Mouse (Mus musculus) forebrain, embryonic 10.5 days (tissue): ENCODE data around the gene Edf1. TPM values are rescaled to one million over a fixed set of nuclear protein-coding genes. Genes with fewer than 3 reads are reported as not detected.
A peak's percentile ranks its signal among the peaks of the same experiment; 100 is the strongest.
"Not testable (repeated sequence)": the region's sequence is repeated elsewhere in the genome, so short reads cannot be mapped to it uniquely, and the experiment has no call there.

ENCODE experiments used
- DNase-seq: peaks from one replicate; pipeline ENCODE4 v3.0.0-alpha.2; 2017; ENCODE audit warnings: low spot score; ENCODE audit errors: extremely low spot score
- H3K27ac ChIP-seq: fragments of 300-500 bp; sonication (generic); 2 replicates; pipeline ENCODE4 v1.5.1; 2016; ENCODE audit warnings: mild to moderate bottlenecking
- H3K27me3 ChIP-seq: fragments of 300-500 bp; sonication (generic); 2 replicates; pipeline ENCODE4 v1.6.1; 2016; ENCODE audit warnings: mild to moderate bottlenecking; ENCODE audit not compliant: poor library complexity, severe bottlenecking
- H3K36me3 ChIP-seq: fragments of 300-500 bp; sonication (generic); replicated peaks from 2 replicates; pipeline ENCODE4 v1.6.1; 2016; ENCODE audit warnings: mild to moderate bottlenecking, moderate library complexity
- H3K4me1 ChIP-seq: fragments of 300-500 bp; sonication (generic); 2 replicates; pipeline ENCODE4 v1.6.1; 2016
- H3K4me3 ChIP-seq: fragments of 300-500 bp; sonication (generic); 2 replicates; pipeline ENCODE4 v1.5.1; 2016; ENCODE audit warnings: mild to moderate bottlenecking, moderate library complexity
- H3K9me3 ChIP-seq: fragments of 300-500 bp; sonication (generic); 2 replicates; pipeline ENCODE4 v1.6.1; 2016; ENCODE audit warnings: mild to moderate bottlenecking, moderate library complexity
- WGBS: fragments of 180-500 bp; shearing (Covaris S2); methylation state at CpG from one replicate; pipeline ENCODE4 v1.1.7; 2016; 5-methylcytosine and 5-hydroxymethylcytosine counted together
- polyA plus RNA-seq: library from polyadenylated mRNA; unstranded; fragments of >200 nt; fragmentation: Nextera tagmentation; extraction: Ambion mirVana; gene quantifications from 2 replicates; pipeline ENCODE4 v1.2.1, GENCODE M21; 2016

Edf1 gene
- polyA plus RNA-seq, 1 experiment from 2014 or later: 341 TPM

GRCm38 (mm10) chr2:25549021-25549991 is 8.3 kb upstream of the Edf1 start:
- peaks cover 8% of the 10 kb centered on the region; the same call in 1 of the 2 replicates for H3K36me3 ChIP-seq
- 78% methylated on average over 9 of the region's 9 CpGs for WGBS
- H3K4me1 ChIP-seq: peaks cover 24% of the 10 kb centered on the region

GRCm38 (mm10) chr2:25551186-25551585 is 6.5 kb upstream of the Edf1 start:
- no peaks in the 10 kb centered on the region for H3K36me3 ChIP-seq
- no peak overlapping the region for H3K4me3 ChIP-seq
- H3K9me3 ChIP-seq: no peaks in the 10 kb centered on the region
- WGBS: 36% methylated on average over 5 of the region's 5 CpGs
- H3K27ac ChIP-seq: no peak overlapping the region
- no peaks in the 10 kb centered on the region for H3K27me3 ChIP-seq
- no peak for DNase-seq
- H3K4me1 ChIP-seq: peaks cover 10% of the 10 kb centered on the region

More at GRCm38 (mm10) chr2:25549021-25549991, 8.3 kb upstream of the Edf1 start:
- no peak overlapping the region for H3K4me3 ChIP-seq
- H3K27ac ChIP-seq: no peak overlapping the region
- DNase-seq: no peak
- H3K27me3 ChIP-seq: no peaks in the 10 kb centered on the region
- no peaks in the 10 kb centered on the region for H3K9me3 ChIP-seq

GRCm38 (mm10) chr2:25553171-25553786 is 4.4 kb upstream of the Edf1 start:
- not testable (repeated sequence) for H3K27me3 ChIP-seq, H3K27ac ChIP-seq, H3K4me3 ChIP-seq, DNase-seq, H3K36me3 ChIP-seq, H3K9me3 ChIP-seq
- H3K4me1 ChIP-seq: peaks cover 14% of the 10 kb centered on the region
- WGBS: 82% methylated on average over 4 of the region's 4 CpGs

- DNase-seq, H3K4me3 ChIP-seq, H3K27ac ChIP-seq, H3K9me3 ChIP-seq, H3K27me3 ChIP-seq, H3K36me3 ChIP-seq: not testable (repeated sequence)
- WGBS: 46% methylated on average over 2 of the region's 2 CpGs
- peaks cover 25% of the 10 kb centered on the region for H3K4me1 ChIP-seq
Measured at GRCm38 (mm10) chr2:25555479-25555878, 2.2 kb upstream of the Edf1 start.

DNA sequence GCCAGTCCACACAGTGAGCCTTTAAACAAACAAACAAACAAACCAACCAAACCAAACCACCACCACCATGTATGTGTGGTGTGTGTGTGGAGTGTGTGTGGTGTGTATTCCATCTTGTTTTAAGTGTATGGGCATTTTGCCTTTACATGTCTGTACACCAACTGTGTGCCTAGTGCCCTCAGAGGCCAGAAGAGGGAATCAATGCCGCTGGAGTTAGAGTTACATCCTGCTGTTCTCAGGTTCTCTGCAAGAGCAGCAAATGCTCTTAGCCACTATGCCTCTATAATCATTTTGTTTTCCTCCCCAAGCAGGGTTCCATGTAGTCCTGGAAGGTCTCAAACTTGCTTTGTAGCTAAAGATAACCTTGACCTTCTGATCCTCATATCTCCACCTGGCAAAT is 1.4 kb upstream of the Edf1 start:
- no peak overlapping the region for H3K4me3 ChIP-seq
- H3K27ac ChIP-seq: no peak overlapping the region
- DNase-seq: no peak
- H3K4me1 ChIP-seq: peaks cover 25% of the 10 kb centered on the region
- 68% methylated on average over 1 of the region's 1 CpGs for WGBS
- no peaks in the 10 kb centered on the region for H3K9me3 ChIP-seq
- no peaks in the 10 kb centered on the region for H3K27me3 ChIP-seq
- peaks cover 16% of the 10 kb centered on the region for H3K36me3 ChIP-seq

GRCm38 (mm10) chr2:25557964-25558360 is 315 bp downstream of the Edf1 start:
- H3K9me3 ChIP-seq: no peaks in the 10 kb centered on the region
- H3K4me3 ChIP-seq: peak overlapping the region; percentile 98
- DNase-seq: no peak
- H3K36me3 ChIP-seq: peaks cover 32% of the 10 kb centered on the region
- H3K27ac ChIP-seq: peak overlapping the region; percentile 92
- WGBS: under 1% methylated on average over 24 of the region's 24 CpGs
- H3K27me3 ChIP-seq: no peaks in the 10 kb centered on the region
- peaks cover 25% of the 10 kb centered on the region for H3K4me1 ChIP-seq

DNA sequence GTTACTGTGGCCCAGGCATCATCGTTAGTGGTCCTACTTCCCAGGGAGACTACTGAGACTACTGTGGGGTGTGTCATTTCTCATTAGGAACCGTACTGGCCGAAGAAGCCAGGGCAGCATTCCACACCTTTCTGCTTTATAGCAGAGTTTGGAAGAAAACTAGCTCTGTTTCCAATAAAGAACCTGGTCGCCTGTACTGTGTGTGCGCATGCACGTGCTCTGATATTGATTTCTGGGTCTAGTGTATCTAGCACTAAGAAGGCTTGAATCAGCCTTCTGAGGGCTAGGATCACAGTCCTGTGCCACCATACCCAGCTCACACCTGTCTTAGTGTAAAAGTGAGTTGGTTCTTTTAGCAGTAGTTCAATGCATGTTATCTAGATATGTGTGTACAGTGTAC is 1.1 kb downstream of the Edf1 start:
- 88% methylated on average over 6 of the region's 6 CpGs for WGBS
- Histone ChIP-seq H3K4me3 (peak overlapping the region; percentile 98), H3K27me3 (no peaks in the 10 kb centered on the region), H3K27ac (no peak overlapping the region), H3K4me1 (peaks cover 25% of the 10 kb centered on the region), H3K9me3 (no peaks in the 10 kb centered on the region), H3K36me3 (peaks cover 40% of the 10 kb centered on the region)
- DNase-seq: no peak

GRCm38 (mm10) chr2:25560551-25560950 is 2.9 kb downstream of the Edf1 start:
- DNase-seq: no peak
- Histone ChIP-seq H3K4me1 (peaks cover 25% of the 10 kb centered on the region), H3K9me3 (no peaks in the 10 kb centered on the region), H3K27ac (no peak overlapping the region), H3K27me3 (no peaks in the 10 kb centered on the region), H3K36me3 (peaks cover 58% of the 10 kb centered on the region), H3K4me3 (no peak overlapping the region)
- 93% methylated on average over 8 of the region's 8 CpGs for WGBS

DNA sequence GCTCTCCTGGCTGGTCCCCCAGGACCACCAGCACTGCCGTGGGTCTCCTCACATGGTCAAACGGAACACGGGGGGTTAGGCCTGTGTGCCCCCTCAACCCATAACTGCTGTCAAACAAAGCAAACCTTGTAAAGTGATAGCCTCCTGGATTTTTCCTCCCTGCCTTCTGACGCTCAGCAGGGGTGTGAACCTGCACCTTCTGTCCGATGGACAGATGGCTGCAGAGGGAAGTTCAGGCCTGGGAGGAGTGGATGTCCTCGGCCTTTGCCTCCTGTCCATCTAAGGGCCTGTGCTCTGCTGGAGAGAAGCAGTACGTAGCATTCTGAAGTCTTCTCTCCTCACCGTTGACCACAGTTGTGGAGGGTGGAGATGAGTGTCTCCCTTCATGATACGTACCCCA is 4.3 kb downstream of the Edf1 start:
- Histone ChIP-seq H3K27me3 (no peaks in the 10 kb centered on the region), H3K4me1 (peaks cover 20% of the 10 kb centered on the region), H3K27ac (no peak overlapping the region), H3K9me3 (no peaks in the 10 kb centered on the region), H3K36me3 (peaks cover 72% of the 10 kb centered on the region), H3K4me3 (no peak overlapping the region)
- DNase-seq: no peak
- 95% methylated on average over 9 of the region's 9 CpGs for WGBS

DNA sequence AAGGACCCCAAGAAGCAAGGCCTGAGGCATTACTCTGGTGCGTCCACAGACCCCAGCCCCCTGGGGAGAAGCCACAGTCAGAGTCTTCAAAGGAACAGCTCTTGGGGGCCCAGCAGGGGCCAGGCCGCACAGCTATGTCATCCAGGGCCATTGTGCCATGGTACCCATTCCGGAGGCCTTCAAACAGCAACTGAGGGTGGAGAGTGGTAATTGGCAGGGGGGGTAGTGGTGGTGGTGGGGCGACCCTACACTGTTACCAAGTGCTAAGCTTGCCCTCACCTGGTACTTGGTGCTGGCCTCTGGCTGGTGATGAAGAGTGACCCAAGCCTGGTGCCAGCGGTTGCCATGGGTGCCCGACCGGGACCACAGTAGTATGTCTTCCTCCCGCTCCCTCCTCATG is 8.1 kb downstream of the Edf1 start:
- peaks cover 100% of the 10 kb centered on the region for H3K36me3 ChIP-seq
- no peaks in the 10 kb centered on the region for H3K27me3 ChIP-seq
- 87% methylated on average over 8 of the region's 8 CpGs for WGBS
- DNase-seq: no peak
- H3K4me3 ChIP-seq: no peak overlapping the region
- no peak overlapping the region for H3K27ac ChIP-seq
- no peaks in the 10 kb centered on the region for H3K4me1 ChIP-seq
- no peaks in the 10 kb centered on the region for H3K9me3 ChIP-seq

DNA sequence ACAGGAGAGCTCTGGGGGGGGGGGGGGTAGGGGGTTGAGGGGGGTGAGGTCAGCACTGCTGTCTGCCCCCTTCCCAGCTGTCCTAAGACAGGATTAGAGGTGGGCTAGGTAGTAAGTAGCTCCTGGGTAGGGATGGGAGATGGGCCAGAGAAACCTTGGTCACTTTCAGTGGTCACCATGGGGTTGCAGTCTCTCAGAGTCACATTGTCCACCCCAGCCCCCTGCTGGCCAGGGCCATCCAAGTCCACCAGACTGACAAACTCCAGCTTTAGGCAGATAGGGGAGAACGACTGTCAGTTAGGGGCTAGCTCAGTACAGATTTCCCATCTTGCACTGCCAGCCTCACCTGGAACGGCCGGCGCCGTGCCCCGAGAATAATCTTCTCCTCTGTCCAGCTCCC is 8.9 kb downstream of the Edf1 start:
- no peaks in the 10 kb centered on the region for H3K27me3 ChIP-seq
- WGBS: 84% methylated on average over 6 of the region's 6 CpGs
- no peak overlapping the region for H3K4me3 ChIP-seq
- H3K27ac ChIP-seq: no peak overlapping the region
- H3K9me3 ChIP-seq: no peaks in the 10 kb centered on the region
- H3K4me1 ChIP-seq: no peaks in the 10 kb centered on the region
- no peak for DNase-seq
- peaks cover 100% of the 10 kb centered on the region for H3K36me3 ChIP-seq

DNA sequence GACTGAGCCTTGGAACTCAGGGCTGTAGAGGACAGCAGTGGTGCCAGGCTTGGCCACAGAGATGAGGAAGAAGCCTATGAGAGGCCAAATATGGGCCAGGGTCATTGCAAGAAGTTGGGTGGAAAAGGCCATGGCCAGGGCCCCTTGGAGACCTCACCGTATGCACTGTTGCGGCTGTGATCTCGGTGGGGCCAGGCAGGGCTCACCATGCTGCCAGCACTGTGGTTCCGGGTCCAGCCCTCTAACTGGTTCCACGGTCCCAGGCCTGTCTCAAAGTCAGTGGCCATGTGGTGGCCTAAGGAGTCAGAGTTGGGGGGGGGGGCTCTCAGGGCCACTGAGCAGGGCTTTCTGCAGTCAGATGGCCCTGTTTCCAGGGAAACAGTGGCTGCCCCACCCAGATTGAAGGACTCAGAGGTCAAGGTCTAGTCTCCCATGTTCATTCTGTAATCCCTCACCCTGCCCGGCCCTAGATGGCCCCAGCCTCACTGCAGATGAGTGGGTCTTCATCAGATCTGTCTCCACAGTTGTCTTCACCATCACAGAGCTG is 10.9 kb downstream of the Edf1 start:
- Histone ChIP-seq H3K27ac (no peak overlapping the region), H3K27me3 (no peaks in the 10 kb centered on the region), H3K4me1 (peaks cover 10% of the 10 kb centered on the region), H3K9me3 (no peaks in the 10 kb centered on the region), H3K4me3 (no peak overlapping the region), H3K36me3 (peaks cover 98% of the 10 kb centered on the region)
- no peak for DNase-seq
- 93% methylated on average over 6 of the region's 6 CpGs for WGBS

- peaks cover 18% of the 10 kb centered on the region for H3K4me1 ChIP-seq
- peaks cover 90% of the 10 kb centered on the region for H3K36me3 ChIP-seq
- DNase-seq: no peak
- H3K9me3 ChIP-seq: no peaks in the 10 kb centered on the region
- H3K4me3 ChIP-seq: no peak overlapping the region
- H3K27ac ChIP-seq: no peak overlapping the region
- 85% methylated on average over 3 of the region's 3 CpGs for WGBS
- no peaks in the 10 kb centered on the region for H3K27me3 ChIP-seq
Measured at GRCm38 (mm10) chr2:25569323-25569722, 11.7 kb downstream of the Edf1 start.
